Mouse (Mus musculus) C3H10T1/2 (cell line): Measurements from ENCODE around the gene Erich3. TPM values are rescaled to one million over a fixed set of nuclear protein-coding genes. Genes with fewer than 3 reads are reported as not detected.

ENCODE experiments used
- polyA plus RNA-seq, 2 experiments: library from polyadenylated mRNA; unstranded; fragments of >200 nt; fragmentation: generic; extraction: Trizol; gene quantifications; one replicate each; pipeline ENCODE4 v1.2.1; 2012; ENCODE audit warnings: missing spikeins in 2 of 2

Gene Erich3
- under 1 TPM in 1 of 2 experiments, not detected in 1; 0.02 TPM for polyA plus RNA-seq

DNA sequence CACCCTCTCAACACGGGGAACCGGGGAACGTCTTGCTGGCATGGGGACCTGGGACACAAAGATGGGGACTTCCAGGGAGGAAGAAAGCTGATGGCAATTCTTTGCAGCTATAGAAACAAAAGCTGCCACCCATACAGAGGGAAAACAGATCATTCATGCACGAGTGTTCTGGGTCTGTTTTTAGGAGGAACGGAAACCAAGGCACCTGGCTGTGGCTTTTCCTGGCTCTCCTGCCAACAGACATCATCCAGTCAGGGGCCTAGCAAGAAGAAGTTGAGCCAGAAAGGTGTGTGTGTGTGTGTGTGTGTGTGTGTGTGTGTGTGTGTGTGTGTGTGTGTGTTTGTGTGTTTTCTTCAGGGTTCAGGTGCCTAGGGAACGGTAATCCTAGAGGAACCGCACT lies at the start of gene Erich3:
Gene Erich3, plus strand, starts transcription at position 315 of the 400 bp plus-strand sequence.

Other genes with a start within 250 kb of the Erich3 start
- gene Cryz, start 67.1 kb upstream of the Erich3 start, polyA plus RNA-seq = 10 to 100 TPM in 1 of 2 experiments, 1 to 10 TPM in 1; 6.7 to 39.6 TPM
- gene Tyw3, start 66.8 kb upstream of the Erich3 start, polyA plus RNA-seq = 1 to 10 TPM; 2.2 to 3.5 TPM